Mouse (Mus musculus) lung, embryonic 16.5 days (tissue): Measurements from ENCODE around the gene Parvb. TPM values are rescaled to one million over a fixed set of nuclear protein-coding genes. Genes with fewer than 3 reads are reported as not detected.

Experiments used
- ATAC-seq: fragments of 200-750 bp; cut with Nextera tagmentation; 2 replicates; pipeline ENCODE4 v1.8.0; 2017; ENCODE audit warnings: low read depth, mild to moderate bottlenecking, moderate library complexity
- H3K27ac ChIP-seq: fragments of 300-500 bp; sonication (generic); 2 replicates; pipeline ENCODE4 v1.5.1; 2014; ENCODE audit warnings: mild to moderate bottlenecking, control low read depth, low read length
- H3K27me3 ChIP-seq: fragments of 300-500 bp; sonication (generic); 2 replicates; pipeline ENCODE4 v1.6.1; 2014; ENCODE audit warnings: low read depth, low read length, mixed read lengths; ENCODE audit not compliant: control insufficient read depth, insufficient read depth
- H3K36me3 ChIP-seq: fragments of 300-500 bp; sonication (generic); 2 replicates; pipeline ENCODE4 v1.6.1; 2014; ENCODE audit warnings: low read length; ENCODE audit not compliant: control insufficient read depth, insufficient read depth
- H3K4me1 ChIP-seq: fragments of 300-500 bp; sonication (generic); replicated peaks from 2 replicates; pipeline ENCODE4 v1.6.1; 2014; ENCODE audit warnings: low read length, mixed read lengths; ENCODE audit not compliant: control insufficient read depth, insufficient read depth
- H3K4me2 ChIP-seq: fragments of 300-500 bp; sonication (generic); 2 replicates; pipeline ENCODE4 v1.6.1; 2014; ENCODE audit warnings: low read depth, low read length, control low read depth
- H3K4me3 ChIP-seq: fragments of 300-500 bp; sonication (generic); 2 replicates; pipeline ENCODE4 v1.5.1; 2014; ENCODE audit warnings: mild to moderate bottlenecking, low read length, control low read depth
- H3K9ac ChIP-seq: fragments of 300-500 bp; sonication (generic); 2 replicates; pipeline ENCODE4 v1.6.1; 2014; ENCODE audit warnings: low read length, control low read depth
- H3K9me3 ChIP-seq: fragments of 300-500 bp; sonication (generic); 2 replicates; pipeline ENCODE4 v1.6.1; 2016; ENCODE audit warnings: low read length; ENCODE audit not compliant: control insufficient read depth
- WGBS: fragments of 180-500 bp; shearing (Covaris S2); extraction: QIAGEN DNeasy Blood & Tissue Kit; methylation state at CpG from one replicate; pipeline ENCODE4 v1.1.7; 2014; 5-methylcytosine and 5-hydroxymethylcytosine counted together
- polyA plus RNA-seq: library from polyadenylated mRNA; unstranded; fragments of >200 nt; fragmentation: Nextera tagmentation; extraction: Ambion mirVana; gene quantifications from 2 replicates; pipeline ENCODE4 v1.2.1, GENCODE M21; 2015

Gene Parvb
- polyA plus RNA-seq, 1 experiment from 2014 or later: 5.2 TPM

DNA sequence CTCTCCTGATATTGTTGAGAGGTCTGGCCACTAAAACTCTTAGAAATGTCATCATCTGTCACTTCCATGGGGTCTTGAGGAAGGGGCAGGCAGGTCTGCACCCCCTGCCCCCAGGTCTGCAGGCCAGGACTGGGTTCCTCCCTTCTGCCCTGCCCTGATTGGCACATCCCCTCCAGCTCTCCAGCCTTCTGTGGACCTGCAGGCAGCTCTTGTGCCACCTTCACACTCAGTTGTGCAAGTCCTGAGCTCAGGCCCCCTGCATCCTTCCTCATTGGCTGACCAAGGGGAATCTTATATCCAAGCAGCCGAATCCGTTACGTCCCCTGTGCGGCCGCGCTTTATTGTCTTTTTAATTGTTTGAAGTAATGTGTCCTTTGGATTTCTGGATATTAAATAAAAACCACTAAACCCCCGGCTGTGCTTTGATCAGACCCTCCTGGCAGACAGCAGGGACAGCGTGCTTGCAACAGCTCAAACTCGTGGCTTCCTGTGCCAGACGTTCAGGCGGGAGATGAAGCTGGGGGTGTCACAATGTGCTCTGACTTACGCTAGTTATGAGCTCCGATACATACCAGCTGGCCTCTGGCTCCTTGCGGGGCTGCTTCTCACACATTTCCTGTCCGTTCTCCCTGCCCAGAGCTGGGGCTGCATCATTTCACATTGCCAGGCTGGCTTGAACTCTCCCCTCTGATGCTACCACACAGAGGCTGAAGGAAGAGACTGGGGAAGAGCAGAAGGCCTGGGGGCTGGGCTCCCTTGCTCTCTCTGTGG lies 83.6 kb downstream of the Parvb start:
- Histone ChIP-seq H3K27me3 (no peaks in the 10 kb centered on the region), H3K27ac (peak overlapping the region; percentile 58), H3K4me3 (no peak overlapping the region), H3K36me3 (no peaks in the 10 kb centered on the region), H3K9me3 (no peaks in the 10 kb centered on the region), H3K9ac (no peak overlapping the region), H3K4me2 (no peak overlapping the region), H3K4me1 (peaks cover 24% of the 10 kb centered on the region)
- peak; percentile 91 for ATAC-seq
- WGBS: 37% methylated on average over 15 of the region's 15 CpGs

DNA sequence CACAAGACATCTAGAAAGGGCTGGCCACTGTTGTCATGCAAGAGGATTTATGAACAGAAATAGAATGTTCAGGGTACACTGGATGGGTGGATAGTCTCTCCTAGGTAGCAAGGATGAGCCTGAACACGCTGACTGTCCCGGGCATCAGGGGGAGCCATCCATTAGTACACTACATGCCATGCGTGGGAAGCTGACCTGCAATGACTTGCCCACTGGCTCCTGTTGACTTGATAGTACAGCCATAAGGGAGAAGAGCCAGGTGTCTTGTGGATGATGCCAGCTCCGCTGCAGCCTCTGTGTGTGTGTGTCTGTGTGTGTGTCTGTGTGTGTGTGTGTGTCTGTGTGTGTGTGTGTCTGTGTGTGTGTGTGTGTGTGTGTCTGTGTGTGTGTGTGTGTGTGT lies 87.5 kb downstream of the Parvb start:
- no peaks in the 10 kb centered on the region for H3K9me3 ChIP-seq
- no peaks in the 10 kb centered on the region for H3K27me3 ChIP-seq
- H3K4me1 ChIP-seq: peaks cover 5% of the 10 kb centered on the region; the same call in 1 of the 2 replicates
- no peak overlapping the region for H3K9ac ChIP-seq
- no peak overlapping the region for H3K27ac ChIP-seq
- no peaks in the 10 kb centered on the region for H3K36me3 ChIP-seq
- WGBS: 85% methylated on average over 4 of the region's 4 CpGs
- no peak overlapping the region for H3K4me3 ChIP-seq
- no peak for ATAC-seq
- H3K4me2 ChIP-seq: no peak overlapping the region

DNA sequence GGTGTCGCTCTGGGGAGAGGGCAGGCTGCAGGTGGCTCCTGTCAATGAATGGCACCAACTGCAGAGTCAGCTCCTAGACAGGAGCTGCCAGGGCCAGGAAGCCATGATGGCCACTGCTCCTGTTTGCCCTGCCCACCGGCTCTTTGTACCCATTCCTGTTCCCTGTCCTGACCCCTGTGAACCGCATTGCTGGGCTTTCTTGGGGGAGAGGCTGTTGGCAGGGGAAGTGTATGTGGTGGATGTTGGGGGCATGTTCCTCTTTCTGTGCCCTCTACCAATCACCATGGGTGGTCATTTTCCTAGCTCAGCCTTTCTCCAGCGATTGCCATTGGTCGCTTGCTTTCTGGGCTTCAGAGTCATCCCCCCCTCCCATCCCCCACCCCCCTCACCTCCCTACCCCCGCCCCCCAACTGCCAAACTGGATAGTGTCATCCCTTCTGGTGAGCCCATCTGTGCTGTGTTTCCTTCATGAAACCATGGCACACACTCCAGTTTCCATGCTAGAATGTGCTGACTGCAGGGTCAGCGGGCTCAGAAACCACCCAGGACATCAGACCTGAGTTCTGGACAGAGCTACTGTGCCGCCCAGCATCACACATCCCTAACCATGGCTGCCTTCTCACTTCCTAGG lies 89.8 kb downstream of the Parvb start:
- H3K9ac ChIP-seq: no peak overlapping the region
- no peaks in the 10 kb centered on the region for H3K4me1 ChIP-seq
- no peaks in the 10 kb centered on the region for H3K27me3 ChIP-seq
- H3K9me3 ChIP-seq: no peaks in the 10 kb centered on the region
- 64% methylated on average over 8 of the region's 8 CpGs for WGBS
- no peak overlapping the region for H3K4me3 ChIP-seq
- no peak overlapping the region for H3K4me2 ChIP-seq
- no peak overlapping the region for H3K27ac ChIP-seq
- H3K36me3 ChIP-seq: no peaks in the 10 kb centered on the region
- ATAC-seq: no peak

DNA sequence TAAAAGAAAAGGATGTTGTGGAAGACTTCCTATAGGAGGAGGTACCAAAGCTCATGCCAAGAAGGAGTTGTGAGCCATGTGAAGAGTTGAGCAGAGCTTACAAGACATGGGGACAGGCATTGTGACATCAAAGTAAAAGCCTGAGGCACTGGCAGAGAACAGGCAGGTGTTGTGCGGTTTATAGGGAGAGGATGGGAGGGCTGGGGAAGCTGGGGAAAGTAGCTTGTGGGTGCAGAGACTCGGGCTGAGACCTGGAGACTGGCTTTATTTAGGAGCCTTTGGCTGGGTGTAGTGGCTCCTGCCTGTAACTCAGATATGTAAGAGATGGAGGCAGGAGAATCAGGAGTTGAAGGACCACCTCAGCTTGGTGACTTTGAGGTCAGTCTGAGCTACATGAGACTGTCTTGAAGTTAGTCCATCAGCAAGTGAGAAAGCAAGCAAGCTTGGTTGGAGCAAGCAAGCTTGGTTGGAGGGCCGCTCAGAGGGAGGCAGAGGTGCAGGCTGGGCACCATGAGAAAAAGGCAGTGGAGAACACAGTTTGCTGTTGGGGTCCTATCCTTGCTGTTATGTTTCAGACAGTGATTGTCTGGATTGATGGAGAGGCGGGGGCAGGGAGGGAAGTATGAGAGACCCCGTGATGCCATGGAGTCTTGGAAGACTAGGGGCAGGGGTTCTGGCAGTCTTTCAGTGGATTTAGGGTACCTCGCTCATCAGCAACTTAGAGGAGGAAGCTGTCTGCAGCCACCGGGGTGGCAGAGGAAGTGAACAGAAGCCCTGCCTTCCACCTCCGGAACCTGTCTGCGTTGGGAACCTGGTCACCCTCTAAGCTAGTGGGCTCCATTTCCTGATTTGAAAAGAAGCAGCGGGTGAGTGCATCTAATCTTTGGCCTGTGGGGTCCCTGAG lies 92.4 kb downstream of the Parvb start, which contains the start of gene Parvg:
TSS of gene Parvg (plus strand) at position 61 of the 904 bp plus-strand sequence.
- Histone ChIP-seq H3K9ac (no peak within 1 kb of the TSS), H3K27ac (no peak within 1 kb of the TSS), H3K27me3 (no peaks in the 10 kb centered on the region), H3K9me3 (no peaks in the 10 kb centered on the region), H3K36me3 (no peaks in the 10 kb centered on the region), H3K4me2 (no peak within 1 kb of the TSS), H3K4me3 (no peak within 1 kb of the TSS), H3K4me1 (no peaks in the 10 kb centered on the region)
- no peak for ATAC-seq
- 74% methylated on average over 10 of the region's 10 CpGs for WGBS

DNA sequence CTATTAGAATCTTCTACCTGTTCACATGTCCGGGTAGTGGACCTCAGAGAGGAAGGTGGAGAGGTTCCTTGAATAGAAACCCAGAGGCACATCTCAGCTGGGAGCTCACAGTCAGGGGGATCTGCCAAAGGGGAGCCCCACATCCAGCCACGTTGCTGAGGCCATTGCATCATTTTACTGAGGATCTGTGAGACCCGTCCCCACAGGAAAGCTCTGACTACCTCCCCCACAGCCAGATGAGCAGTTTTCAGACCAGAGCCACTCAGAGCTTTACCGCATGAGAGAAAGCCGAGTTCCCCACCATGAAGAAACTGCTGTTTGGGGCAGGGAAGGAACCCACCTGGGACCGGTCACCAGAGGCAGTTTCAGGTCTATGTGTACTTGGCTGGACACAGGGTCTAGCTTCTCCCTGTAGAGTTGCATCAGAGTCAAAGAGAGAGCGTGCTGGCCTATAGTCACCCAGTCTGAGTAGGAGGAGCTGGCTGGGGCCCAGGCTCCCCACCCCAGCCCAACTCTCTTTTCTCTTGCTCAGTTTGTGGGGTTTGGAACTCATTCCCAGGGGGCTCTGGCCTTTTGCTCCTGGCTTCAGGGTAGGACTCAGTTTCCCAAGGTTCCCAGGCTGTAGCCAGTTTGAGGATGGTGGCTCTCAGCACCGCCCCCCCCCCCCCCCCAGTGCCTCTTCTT lies 93.2 kb downstream of the Parvb start:
- peak; percentile 60; the same call in 1 of the 2 replicates for ATAC-seq
- Histone ChIP-seq H3K4me3 (no peak overlapping the region), H3K9ac (no peak overlapping the region), H3K4me1 (no peaks in the 10 kb centered on the region), H3K4me2 (no peak overlapping the region), H3K9me3 (no peaks in the 10 kb centered on the region), H3K27me3 (no peaks in the 10 kb centered on the region), H3K27ac (no peak overlapping the region), H3K36me3 (no peaks in the 10 kb centered on the region)
- WGBS: 56% methylated on average over 8 of the region's 8 CpGs

DNA sequence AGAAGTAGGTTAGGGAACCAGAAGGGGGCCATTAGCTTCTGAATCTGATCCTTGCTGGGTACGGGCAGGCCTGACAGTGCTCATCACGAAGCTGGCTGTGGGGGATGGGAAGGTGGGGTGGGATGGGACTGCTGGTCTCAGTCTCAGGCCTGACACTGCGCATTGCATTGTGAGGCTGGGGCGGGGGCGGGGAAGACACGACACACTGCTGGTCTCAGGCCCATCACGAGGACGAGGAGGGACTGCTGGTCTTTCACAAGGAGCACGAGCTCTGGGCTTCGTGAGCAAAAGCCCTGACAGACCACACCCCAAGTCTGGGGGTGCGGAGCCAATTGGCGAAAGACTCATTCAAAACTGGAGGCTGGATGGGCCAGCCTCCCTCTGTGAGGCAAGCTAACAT lies 93.9 kb downstream of the Parvb start:
- H3K4me1 ChIP-seq: no peaks in the 10 kb centered on the region
- no peak overlapping the region for H3K27ac ChIP-seq
- H3K4me2 ChIP-seq: no peak overlapping the region
- no peak overlapping the region for H3K4me3 ChIP-seq
- 58% methylated on average over 12 of the region's 12 CpGs for WGBS
- no peaks in the 10 kb centered on the region for H3K9me3 ChIP-seq
- no peak overlapping the region for H3K9ac ChIP-seq
- H3K36me3 ChIP-seq: no peaks in the 10 kb centered on the region
- ATAC-seq: no peak
- H3K27me3 ChIP-seq: no peaks in the 10 kb centered on the region

DNA sequence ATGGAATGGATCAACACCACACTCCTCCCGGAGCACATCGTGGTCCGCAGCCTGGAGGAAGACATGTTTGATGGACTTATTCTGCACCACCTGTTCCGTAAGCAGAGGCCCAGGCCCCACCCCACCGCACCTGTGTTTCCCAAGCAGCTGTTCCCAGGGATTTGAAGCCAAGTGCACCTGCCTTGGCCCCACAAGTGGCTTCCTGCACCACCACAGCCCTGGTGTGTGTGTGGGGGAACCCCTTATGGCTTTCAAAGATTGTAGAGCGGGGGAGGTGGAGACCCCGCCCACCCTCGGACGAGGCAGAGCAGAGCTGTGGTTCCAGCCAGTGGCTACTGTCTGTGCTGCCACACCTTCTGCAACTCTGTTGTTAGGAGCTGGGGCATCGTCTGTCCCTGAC lies 97.0 kb downstream of the Parvb start:
- Histone ChIP-seq H3K27me3 (no peaks in the 10 kb centered on the region), H3K27ac (no peak overlapping the region), H3K9ac (no peak overlapping the region), H3K36me3 (no peaks in the 10 kb centered on the region), H3K4me3 (no peak overlapping the region), H3K9me3 (no peaks in the 10 kb centered on the region), H3K4me1 (no peaks in the 10 kb centered on the region), H3K4me2 (no peak overlapping the region)
- WGBS: 65% methylated on average over 10 of the region's 10 CpGs
- ATAC-seq: no peak

DNA sequence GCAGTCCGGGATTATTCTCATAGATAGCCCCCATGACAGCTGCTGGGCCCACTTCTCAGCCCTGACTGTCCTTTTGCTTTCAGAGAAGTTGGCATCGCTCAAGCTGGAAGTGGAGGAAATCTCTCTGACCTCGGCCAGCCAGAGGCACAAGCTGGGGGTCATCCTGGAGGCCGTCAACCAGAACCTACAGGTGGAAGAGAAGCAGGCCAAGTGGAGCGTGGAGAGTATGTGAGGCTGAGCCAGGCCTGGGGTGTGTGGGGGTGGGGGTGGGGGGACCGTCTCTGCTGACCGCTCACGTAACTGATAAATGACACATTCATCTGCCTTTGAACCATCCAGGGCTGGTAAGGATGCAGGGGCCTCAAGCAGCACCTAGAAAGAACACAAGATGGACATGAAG lies 98.1 kb downstream of the Parvb start:
- Histone ChIP-seq H3K27me3 (no peaks in the 10 kb centered on the region), H3K9ac (no peak overlapping the region), H3K4me1 (no peaks in the 10 kb centered on the region), H3K9me3 (no peaks in the 10 kb centered on the region), H3K4me2 (no peak overlapping the region), H3K27ac (no peak overlapping the region), H3K36me3 (no peaks in the 10 kb centered on the region), H3K4me3 (no peak overlapping the region)
- 77% methylated on average over 8 of the region's 8 CpGs for WGBS
- no peak for ATAC-seq
